Mouse (Mus musculus): ENCODE data around the gene Hoxa13. TPM values are rescaled to one million over a fixed set of nuclear protein-coding genes. Genes with fewer than 3 reads are reported as not detected.
A peak's percentile ranks its signal among the peaks of the same experiment; 100 is the strongest.

The Hoxa13 gene
- polyA plus RNA-seq, 1 experiment from 2014 or later, result 17.4 TPM

DNA sequence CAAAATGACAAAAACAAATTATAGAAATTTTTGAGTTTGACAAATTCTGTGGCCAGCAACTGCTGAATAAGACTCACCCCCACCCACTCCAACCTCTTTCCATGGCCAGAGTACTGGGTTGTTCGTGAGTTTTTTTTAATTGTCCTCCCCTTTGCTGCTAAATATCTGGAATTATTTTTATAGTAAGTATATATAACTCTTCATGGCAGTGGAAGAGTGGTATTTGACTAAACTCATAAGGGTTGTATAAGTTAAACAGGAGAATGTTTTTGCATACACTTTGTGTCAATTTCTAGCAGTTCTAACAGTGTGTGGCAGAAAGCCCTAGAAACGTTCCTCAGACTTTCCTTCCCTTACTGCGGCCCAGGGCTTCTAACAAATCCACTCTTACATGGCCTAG, 7.0 kb upstream of the Hoxa13 start:
- H3K9me3 ChIP-seq, result no peaks in the 10 kb centered on the region
- peaks cover 79% of the 10 kb centered on the region for H3K27me3 ChIP-seq
- 32% methylated on average over 3 of the region's 3 CpGs for WGBS
- no peak overlapping the region for H3K4me2 ChIP-seq
- H3K4me3 ChIP-seq, result no peak overlapping the region
- H3K36me3 ChIP-seq, result no peaks in the 10 kb centered on the region
- no peak overlapping the region for H3K27ac ChIP-seq
- peaks cover 19% of the 10 kb centered on the region; the same call in 1 of the 2 replicates for H3K4me1 ChIP-seq
- ATAC-seq (ENCODE audit: insufficient number of reproducible peaks, low FRiP score, low TSS enrichment, low read depth), result no peak
- no peak overlapping the region for H3K9ac ChIP-seq

GRCm38 (mm10) chr6:52267221-52267620, 6.5 kb upstream of the Hoxa13 start:
- no peaks in the 10 kb centered on the region for H3K36me3 ChIP-seq
- no peak for ATAC-seq (ENCODE audit: insufficient number of reproducible peaks, low FRiP score, low TSS enrichment, low read depth)
- H3K27me3 ChIP-seq, result peaks cover 78% of the 10 kb centered on the region
- H3K4me1 ChIP-seq, result peaks cover 22% of the 10 kb centered on the region; the same call in 1 of the 2 replicates
- 39% methylated on average over 5 of the region's 5 CpGs for WGBS
- H3K9me3 ChIP-seq, result no peaks in the 10 kb centered on the region
- no peak overlapping the region for H3K4me2 ChIP-seq
- no peak overlapping the region for H3K27ac ChIP-seq
- H3K9ac ChIP-seq, result no peak overlapping the region
- H3K4me3 ChIP-seq, result no peak overlapping the region

DNA sequence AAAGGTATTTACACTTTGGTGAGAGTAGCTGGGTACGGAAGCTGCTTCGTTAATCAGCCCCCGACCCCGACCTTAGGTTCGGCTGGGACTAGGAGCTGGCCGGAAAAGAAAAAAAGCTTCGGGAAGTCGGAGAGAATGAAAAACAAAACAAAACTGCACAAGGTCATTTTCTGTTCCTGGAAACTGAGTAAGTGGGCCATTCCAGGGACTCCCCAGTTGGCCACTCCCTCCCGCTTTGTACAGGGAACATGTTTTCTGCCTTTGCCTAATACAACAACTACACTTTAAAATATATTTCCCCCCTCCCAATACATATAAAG, 5.9 kb upstream of the Hoxa13 start:
- Histone ChIP-seq H3K4me2 (peak overlapping the region; percentile 42), H3K9ac (no peak overlapping the region), H3K36me3 (no peaks in the 10 kb centered on the region), H3K27ac (0 out of 2 replicates have a peak overlapping the region, but pooled peaks have one; percentile 33), H3K4me3 (peak overlapping the region; percentile 22), H3K9me3 (no peaks in the 10 kb centered on the region), H3K27me3 (peaks cover 81% of the 10 kb centered on the region), H3K4me1 (peaks cover 28% of the 10 kb centered on the region)
- ATAC-seq (ENCODE audit: insufficient number of reproducible peaks, low FRiP score, low TSS enrichment, low read depth), result no peak
- 14% methylated on average over 9 of the region's 9 CpGs for WGBS

DNA sequence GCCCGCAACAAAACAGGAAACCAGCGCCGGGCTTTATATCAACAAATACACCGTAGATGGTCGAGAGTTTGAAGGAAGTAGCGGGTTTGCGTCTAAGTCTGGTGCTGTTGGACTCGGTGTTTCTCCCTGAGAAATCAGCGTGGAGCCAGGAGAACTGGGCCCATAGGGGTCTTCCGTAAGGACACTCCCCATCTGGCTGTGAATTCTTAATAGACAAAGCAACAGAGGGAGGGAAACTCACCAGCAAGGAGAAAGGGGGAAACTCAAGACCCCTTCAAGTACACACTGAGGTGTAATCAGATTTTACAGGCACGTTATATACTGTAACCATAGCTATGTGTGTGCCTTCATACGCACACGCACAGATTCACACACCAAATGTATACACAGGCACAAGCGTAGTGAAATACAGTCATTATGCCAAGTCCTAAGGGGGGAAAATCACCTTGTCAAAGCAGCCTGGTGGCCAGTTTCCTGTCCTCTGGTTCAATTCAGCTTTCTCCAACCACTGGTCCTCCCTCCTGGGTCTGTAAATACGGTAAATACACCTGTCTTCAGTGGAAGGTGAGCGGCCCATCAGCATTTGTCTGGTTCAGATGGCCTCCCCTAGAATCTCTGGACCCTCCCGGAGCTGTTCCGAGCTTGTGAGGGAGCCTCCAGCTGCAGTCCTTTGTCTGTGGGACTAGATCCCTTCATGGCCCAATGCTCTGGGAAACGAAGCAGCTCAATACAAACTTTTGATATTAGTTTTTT, 5.4 kb upstream of the Hoxa13 start:
- Histone ChIP-seq H3K4me3 (peak overlapping the region; percentile 22), H3K4me1 (peaks cover 31% of the 10 kb centered on the region), H3K9ac (0 out of 2 replicates have a peak overlapping the region, but pooled peaks have one; percentile 4), H3K27ac (0 out of 2 replicates have a peak overlapping the region, but pooled peaks have one; percentile 33), H3K4me2 (peak overlapping the region; percentile 42), H3K36me3 (no peaks in the 10 kb centered on the region), H3K27me3 (peaks cover 77% of the 10 kb centered on the region), H3K9me3 (no peaks in the 10 kb centered on the region)
- WGBS, result 7% methylated on average over 19 of the region's 19 CpGs
- no peak for ATAC-seq (ENCODE audit: insufficient number of reproducible peaks, low FRiP score, low TSS enrichment, low read depth)

DNA sequence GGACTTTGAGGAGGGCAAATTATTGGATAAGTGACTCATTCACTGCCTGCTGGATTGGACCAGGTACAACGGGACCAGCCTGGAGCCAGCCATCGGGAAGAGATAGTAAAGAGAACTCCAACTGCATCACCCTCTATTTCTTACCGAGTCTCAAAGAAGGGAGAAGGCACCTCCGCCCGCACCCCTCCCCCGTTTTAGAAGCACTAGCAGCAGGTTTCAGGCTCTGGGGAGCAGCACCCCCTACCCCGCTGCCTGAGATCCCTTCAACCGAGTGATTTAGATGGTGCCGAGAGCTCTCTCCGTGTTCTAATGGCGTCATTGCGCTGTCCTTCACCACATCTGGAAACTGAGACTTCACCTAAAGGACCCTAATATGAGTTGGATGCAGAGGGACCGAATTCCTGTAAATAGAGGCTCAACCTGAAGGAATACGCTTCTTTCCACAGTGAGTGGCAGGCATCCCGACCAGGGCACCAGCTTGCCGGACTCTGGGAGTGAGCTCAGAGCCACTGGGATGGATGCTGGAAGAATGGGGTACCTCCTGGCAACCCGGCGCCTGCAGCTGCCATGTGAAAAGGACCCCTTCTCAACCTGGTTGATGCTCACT, 4.7 kb upstream of the Hoxa13 start:
- Histone ChIP-seq H3K4me2 (peak overlapping the region; percentile 42), H3K4me1 (peaks cover 30% of the 10 kb centered on the region), H3K4me3 (peak overlapping the region; percentile 22), H3K9me3 (no peaks in the 10 kb centered on the region), H3K9ac (0 out of 2 replicates have a peak overlapping the region, but pooled peaks have one; percentile 4), H3K27me3 (peaks cover 71% of the 10 kb centered on the region), H3K27ac (0 out of 2 replicates have a peak overlapping the region, but pooled peaks have one; percentile 33), H3K36me3 (no peaks in the 10 kb centered on the region)
- 4% methylated on average over 18 of the region's 18 CpGs for WGBS
- no peak for ATAC-seq (ENCODE audit: insufficient number of reproducible peaks, low FRiP score, low TSS enrichment, low read depth)

- Histone ChIP-seq H3K9ac (no peak overlapping the region), H3K4me2 (peak overlapping the region; percentile 33), H3K27me3 (peaks cover 60% of the 10 kb centered on the region), H3K27ac (0 out of 2 replicates have a peak overlapping the region, but pooled peaks have one; percentile 38), H3K36me3 (no peaks in the 10 kb centered on the region), H3K4me3 (peak overlapping the region; percentile 69), H3K9me3 (no peaks in the 10 kb centered on the region), H3K4me1 (peaks cover 30% of the 10 kb centered on the region)
- ATAC-seq (ENCODE audit: insufficient number of reproducible peaks, low FRiP score, low TSS enrichment, low read depth), result no peak
- WGBS, result 21% methylated on average over 5 of the region's 5 CpGs
Measured at GRCm38 (mm10) chr6:52264106-52264790, 3.6 kb upstream of the Hoxa13 start.

DNA sequence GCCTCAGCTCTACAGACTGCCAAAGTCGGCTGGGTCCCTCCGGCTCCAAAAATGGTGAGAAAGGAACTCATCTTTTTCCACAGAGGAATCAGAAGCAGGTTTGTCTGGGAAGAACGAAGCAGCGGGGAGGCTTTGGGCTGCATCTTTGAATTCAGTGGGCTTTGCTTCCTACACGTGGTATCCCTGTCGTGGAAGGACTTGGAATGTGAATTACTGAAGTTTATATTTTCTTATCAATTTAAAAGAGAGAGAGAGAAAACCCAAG, 2.6 kb upstream of the Hoxa13 start:
- H3K27me3 ChIP-seq, result peaks cover 51% of the 10 kb centered on the region
- peak overlapping the region; percentile 75 for H3K27ac ChIP-seq
- peak overlapping the region; percentile 69 for H3K4me3 ChIP-seq
- 18% methylated on average over 6 of the region's 6 CpGs for WGBS
- no peak for ATAC-seq (ENCODE audit: insufficient number of reproducible peaks, low FRiP score, low TSS enrichment, low read depth)
- H3K9me3 ChIP-seq, result no peaks in the 10 kb centered on the region
- H3K36me3 ChIP-seq, result no peaks in the 10 kb centered on the region
- peak overlapping the region; percentile 29; the same call in 1 of the 2 replicates for H3K9ac ChIP-seq
- peaks cover 30% of the 10 kb centered on the region for H3K4me1 ChIP-seq
- peak overlapping the region; percentile 59 for H3K4me2 ChIP-seq

GRCm38 (mm10) chr6:52262463-52263320, 2.0 kb upstream of the Hoxa13 start:
- peak overlapping the region; percentile 75 for H3K27ac ChIP-seq

GRCm38 (mm10) chr6:52261751-52262462, 1.2 kb upstream of the Hoxa13 start:
- peak overlapping the region; percentile 75 for H3K27ac ChIP-seq
- H3K4me2 ChIP-seq, result peak overlapping the region; percentile 59
- WGBS, result 13% methylated on average over 9 of the region's 9 CpGs
- H3K4me3 ChIP-seq, result peak overlapping the region; percentile 69
- peaks cover 43% of the 10 kb centered on the region for H3K27me3 ChIP-seq
- no peak for ATAC-seq (ENCODE audit: insufficient number of reproducible peaks, low FRiP score, low TSS enrichment, low read depth)
- H3K9me3 ChIP-seq, result no peaks in the 10 kb centered on the region
- H3K36me3 ChIP-seq, result no peaks in the 10 kb centered on the region
- H3K4me1 ChIP-seq, result peaks cover 30% of the 10 kb centered on the region
- no peak overlapping the region for H3K9ac ChIP-seq

More at GRCm38 (mm10) chr6:52262463-52263320, 2.0 kb upstream of the Hoxa13 start:
- Histone ChIP-seq H3K4me3 (peak overlapping the region; percentile 69), H3K4me2 (peak overlapping the region; percentile 59), H3K36me3 (no peaks in the 10 kb centered on the region), H3K27me3 (peaks cover 45% of the 10 kb centered on the region), H3K9ac (peak overlapping the region; percentile 29; the same call in 1 of the 2 replicates), H3K9me3 (no peaks in the 10 kb centered on the region), H3K4me1 (peaks cover 30% of the 10 kb centered on the region)
- ATAC-seq (ENCODE audit: insufficient number of reproducible peaks, low FRiP score, low TSS enrichment, low read depth), result no peak
- WGBS, result 12% methylated on average over 24 of the region's 24 CpGs

DNA sequence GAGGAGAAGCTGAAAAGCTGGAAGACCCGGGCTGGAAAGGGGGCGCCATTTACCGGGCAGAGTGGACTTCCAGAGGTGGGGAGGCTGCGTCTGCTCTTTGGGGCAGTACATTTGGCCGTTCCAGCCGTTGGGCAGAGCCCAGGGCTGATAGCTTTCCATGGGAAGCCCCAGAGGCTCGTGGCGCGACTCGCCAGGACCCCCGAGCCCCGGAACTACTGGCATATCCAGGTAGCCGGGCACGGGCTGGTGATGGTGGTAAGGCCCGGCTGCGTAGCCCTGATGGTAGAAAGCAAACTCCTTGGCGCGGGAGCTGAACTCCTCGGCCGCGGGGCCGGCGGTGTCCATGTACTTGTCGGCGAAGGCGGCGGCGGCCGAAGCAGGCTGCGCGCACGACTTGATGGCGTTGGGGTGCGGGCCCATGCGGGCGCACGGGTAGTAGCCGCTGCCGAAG, 844 bp downstream of the Hoxa13 start:
- Histone ChIP-seq H3K4me2 (peak overlapping the region; percentile 59), H3K36me3 (no peaks in the 10 kb centered on the region), H3K9ac (peak overlapping the region; percentile 89), H3K4me1 (peaks cover 19% of the 10 kb centered on the region), H3K27ac (peak overlapping the region; percentile 90), H3K4me3 (peak overlapping the region; percentile 69), H3K9me3 (no peaks in the 10 kb centered on the region), H3K27me3 (peaks cover 26% of the 10 kb centered on the region)
- under 1% methylated on average over 39 of the region's 39 CpGs for WGBS
- no peak for ATAC-seq (ENCODE audit: insufficient number of reproducible peaks, low FRiP score, low TSS enrichment, low read depth)
